Mouse (Mus musculus): ENCODE data around the gene Rplp0. TPM values are rescaled to one million over a fixed set of nuclear protein-coding genes. Genes with fewer than 3 reads are reported as not detected.

The Rplp0 gene
- polyA plus RNA-seq, 1 experiment: 3,688 TPM

GRCm38 (mm10) chr5:115554536-115555291 is 4.6 kb upstream of the Rplp0 start:
- Histone ChIP-seq H3K4me3 (ENCODE audit: control insufficient read depth, insufficient read depth, low read length) (no peak overlapping the region), H3K27ac (ENCODE audit: control insufficient read depth, insufficient read depth, low read length) (no peak overlapping the region), H3K4me1 (replicated peaks; ENCODE audit: control insufficient read depth, insufficient read depth, low read length) (no peaks in the 10 kb centered on the region), H3K27me3 (ENCODE audit: control insufficient read depth, insufficient read depth, low read length) (no peaks in the 10 kb centered on the region), H3K36me3 (ENCODE audit: control insufficient read depth, insufficient read depth, low read length) (peaks cover 12% of the 10 kb centered on the region)
- no peak for DNase-seq
- TF ChIP-seq CTCF (IDR thresholded peaks at IDR 0.05; ENCODE audit: borderline replicate concordance, control insufficient read depth, extremely low read depth, insufficient read depth, low read length, poor library complexity): no peak
- TF ChIP-seq POLR2A (IDR thresholded peaks at IDR 0.05; ENCODE audit: control insufficient read depth, extremely low read depth, insufficient read depth, low read length, poor library complexity): no peak
- 96% methylated on average over 18 of the region's 18 CpGs for WGBS

GRCm38 (mm10) chr5:115556217-115556616 is 3.0 kb upstream of the Rplp0 start:
- no peak overlapping the region for H3K27ac ChIP-seq (ENCODE audit: control insufficient read depth, insufficient read depth, low read length)
- H3K27me3 ChIP-seq (ENCODE audit: control insufficient read depth, insufficient read depth, low read length): no peaks in the 10 kb centered on the region
- peaks cover 5% of the 10 kb centered on the region for H3K4me1 ChIP-seq (replicated peaks; ENCODE audit: control insufficient read depth, insufficient read depth, low read length)
- TF ChIP-seq CTCF (IDR thresholded peaks at IDR 0.05; ENCODE audit: borderline replicate concordance, control insufficient read depth, extremely low read depth, insufficient read depth, low read length, poor library complexity): peak; percentile 64; the same call in 1 of the 2 replicates
- no peak for TF ChIP-seq POLR2A (IDR thresholded peaks at IDR 0.05; ENCODE audit: control insufficient read depth, extremely low read depth, insufficient read depth, low read length, poor library complexity)
- DNase-seq: peak; percentile 62
- no peak overlapping the region for H3K4me3 ChIP-seq (ENCODE audit: control insufficient read depth, insufficient read depth, low read length)
- 37% methylated on average over 8 of the region's 8 CpGs for WGBS
- peaks cover 18% of the 10 kb centered on the region for H3K36me3 ChIP-seq (ENCODE audit: control insufficient read depth, insufficient read depth, low read length)

- H3K36me3 ChIP-seq (ENCODE audit: control insufficient read depth, insufficient read depth, low read length): peaks cover 27% of the 10 kb centered on the region
- no peaks in the 10 kb centered on the region for H3K27me3 ChIP-seq (ENCODE audit: control insufficient read depth, insufficient read depth, low read length)
- H3K4me3 ChIP-seq (ENCODE audit: control insufficient read depth, insufficient read depth, low read length): no peak overlapping the region
- no peak overlapping the region for H3K27ac ChIP-seq (ENCODE audit: control insufficient read depth, insufficient read depth, low read length)
- no peak for DNase-seq
- H3K4me1 ChIP-seq (replicated peaks; ENCODE audit: control insufficient read depth, insufficient read depth, low read length): peaks cover 5% of the 10 kb centered on the region
- TF ChIP-seq POLR2A (IDR thresholded peaks at IDR 0.05; ENCODE audit: control insufficient read depth, extremely low read depth, insufficient read depth, low read length, poor library complexity) (no peak), CTCF (IDR thresholded peaks at IDR 0.05; ENCODE audit: borderline replicate concordance, control insufficient read depth, extremely low read depth, insufficient read depth, low read length, poor library complexity) (no peak)
- WGBS: 93% methylated on average over 14 of the region's 14 CpGs
Observed at GRCm38 (mm10) chr5:115558182-115558794, 979 bp upstream of the Rplp0 start.

GRCm38 (mm10) chr5:115560336-115560905 is 1.2 kb downstream of the Rplp0 start:
- 63% methylated on average over 13 of the region's 13 CpGs for WGBS
- Histone ChIP-seq H3K4me1 (replicated peaks; ENCODE audit: control insufficient read depth, insufficient read depth, low read length) (peaks cover 11% of the 10 kb centered on the region), H3K36me3 (ENCODE audit: control insufficient read depth, insufficient read depth, low read length) (peaks cover 29% of the 10 kb centered on the region), H3K4me3 (ENCODE audit: control insufficient read depth, insufficient read depth, low read length) (no peak overlapping the region), H3K27me3 (ENCODE audit: control insufficient read depth, insufficient read depth, low read length) (no peaks in the 10 kb centered on the region), H3K27ac (ENCODE audit: control insufficient read depth, insufficient read depth, low read length) (no peak overlapping the region)
- DNase-seq: no peak
- TF ChIP-seq POLR2A (IDR thresholded peaks at IDR 0.05; ENCODE audit: control insufficient read depth, extremely low read depth, insufficient read depth, low read length, poor library complexity): no peak
- no peak for TF ChIP-seq CTCF (IDR thresholded peaks at IDR 0.05; ENCODE audit: borderline replicate concordance, control insufficient read depth, extremely low read depth, insufficient read depth, low read length, poor library complexity)

DNA sequence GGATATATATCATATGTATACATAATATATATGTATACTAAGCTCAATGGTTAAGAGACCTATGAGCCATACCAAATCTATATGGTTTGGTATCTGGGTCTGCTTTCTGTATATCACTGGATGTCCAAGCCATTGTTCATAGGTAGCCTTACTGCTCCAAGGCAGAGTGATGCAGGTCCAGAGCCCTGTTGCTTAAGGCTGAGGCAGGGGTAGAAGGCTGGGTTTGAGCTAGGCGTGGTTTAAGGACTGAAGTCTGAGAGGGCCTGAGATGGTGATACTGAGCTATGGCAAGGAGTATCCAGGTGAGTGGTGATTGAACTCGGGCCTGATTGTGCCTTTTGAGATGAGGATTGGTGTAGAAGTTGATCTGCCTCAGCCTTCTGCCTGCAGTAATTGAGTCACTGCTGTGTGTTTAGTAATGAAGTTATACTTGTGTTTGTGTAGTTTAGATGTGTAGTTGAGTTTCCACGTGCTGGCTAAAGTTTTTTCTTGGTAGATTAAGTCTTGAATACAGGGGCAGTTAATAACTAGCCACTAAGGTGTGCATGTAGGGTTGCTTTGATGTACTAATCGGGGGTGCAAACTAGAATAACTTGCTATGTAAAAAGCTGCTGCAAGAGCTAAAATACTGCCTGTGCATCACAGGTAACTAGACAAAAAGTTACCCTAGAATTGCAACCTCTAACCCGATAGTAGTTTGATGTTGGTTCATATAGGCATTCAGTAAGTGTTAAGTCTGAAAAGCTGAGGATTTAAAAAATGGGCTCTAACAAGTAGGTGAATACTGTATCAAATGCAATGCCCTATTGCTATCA is 4.7 kb downstream of the Rplp0 start:
- H3K4me1 ChIP-seq (replicated peaks; ENCODE audit: control insufficient read depth, insufficient read depth, low read length): peaks cover 18% of the 10 kb centered on the region
- H3K4me3 ChIP-seq (ENCODE audit: control insufficient read depth, insufficient read depth, low read length): no peak overlapping the region
- WGBS: 80% methylated on average over 5 of the region's 5 CpGs
- TF ChIP-seq POLR2A (IDR thresholded peaks at IDR 0.05; ENCODE audit: control insufficient read depth, extremely low read depth, insufficient read depth, low read length, poor library complexity): no peak
- TF ChIP-seq CTCF (IDR thresholded peaks at IDR 0.05; ENCODE audit: borderline replicate concordance, control insufficient read depth, extremely low read depth, insufficient read depth, low read length, poor library complexity): no peak
- H3K27me3 ChIP-seq (ENCODE audit: control insufficient read depth, insufficient read depth, low read length): no peaks in the 10 kb centered on the region
- peaks cover 29% of the 10 kb centered on the region for H3K36me3 ChIP-seq (ENCODE audit: control insufficient read depth, insufficient read depth, low read length)
- H3K27ac ChIP-seq (ENCODE audit: control insufficient read depth, insufficient read depth, low read length): no peak overlapping the region
- DNase-seq: no peak
